Mouse (Mus musculus) hindbrain, embryonic 11.5 days (tissue): ENCODE results near the gene Ttc23. TPM values are rescaled to one million over a fixed set of nuclear protein-coding genes. Genes with fewer than 3 reads are reported as not detected.

ENCODE experiments used
- ATAC-seq: fragments of 200-750 bp; cut with Nextera tagmentation; 2 replicates; pipeline ENCODE4 v1.8.0; 2017; ENCODE audit warnings: mild to moderate bottlenecking, moderate TSS enrichment, moderate library complexity; ENCODE audit not compliant: low FRiP score
- DNase-seq: peaks from one replicate; pipeline ENCODE4 v3.0.0-alpha.2; 2015; ENCODE audit warnings: low spot score
- H3K27ac ChIP-seq: fragments of 300-500 bp; sonication (generic); 2 replicates; pipeline ENCODE4 v1.5.1; 2014; ENCODE audit warnings: mild to moderate bottlenecking, low read depth, low read length
- H3K27me3 ChIP-seq: fragments of 300-500 bp; sonication (generic); 2 replicates; pipeline ENCODE4 v1.6.1; 2014; ENCODE audit warnings: mild to moderate bottlenecking, low read length, moderate library complexity, mixed read lengths; ENCODE audit not compliant: control insufficient read depth, insufficient read depth
- H3K36me3 ChIP-seq: fragments of 300-500 bp; sonication (generic); 2 replicates; pipeline ENCODE4 v1.6.1; 2014; ENCODE audit warnings: mild to moderate bottlenecking, low read length, moderate library complexity, mixed read lengths; ENCODE audit not compliant: control insufficient read depth, insufficient read depth
- H3K4me1 ChIP-seq: fragments of 300-500 bp; sonication (generic); replicated peaks from 2 replicates; pipeline ENCODE4 v1.6.1; 2014; ENCODE audit warnings: low read length, mixed read lengths; ENCODE audit not compliant: control insufficient read depth, insufficient read depth
- H3K4me2 ChIP-seq: fragments of 300-500 bp; sonication (generic); replicated peaks from 2 replicates; pipeline ENCODE4 v1.6.1; 2014; ENCODE audit warnings: mild to moderate bottlenecking, low read depth, low read length
- H3K4me3 ChIP-seq: fragments of 300-500 bp; sonication (generic); 2 replicates; pipeline ENCODE4 v1.5.1; 2014; ENCODE audit warnings: low read depth, low read length
- H3K9ac ChIP-seq: fragments of 300-500 bp; sonication (generic); 2 replicates; pipeline ENCODE4 v1.6.1; 2014; ENCODE audit warnings: low read depth, low read length
- H3K9me3 ChIP-seq: fragments of 300-500 bp; sonication (generic); 2 replicates; pipeline ENCODE4 v1.6.1; 2016; ENCODE audit warnings: low read length; ENCODE audit not compliant: control insufficient read depth
- WGBS: fragments of 180-500 bp; shearing (Covaris S2); extraction: QIAGEN DNeasy Blood & Tissue Kit; methylation state at CpG from one replicate; pipeline ENCODE4 v1.1.7; 2014; 5-methylcytosine and 5-hydroxymethylcytosine counted together
- polyA plus RNA-seq: library from polyadenylated mRNA; unstranded; fragments of >200 nt; fragmentation: Nextera tagmentation; extraction: Ambion mirVana; gene quantifications from 2 replicates; pipeline ENCODE4 v1.2.1, GENCODE M21; 2014

The Ttc23 gene
- polyA plus RNA-seq, 1 experiment from 2014 or later, result 33.3 TPM

- no peak overlapping the region for H3K4me3 ChIP-seq
These were observed 108.2 kb downstream of the Ttc23 start for GRCm38 (mm10) chr7:67755366-67755765.

GRCm38 (mm10) chr7:67756636-67757035 lies 109.4 kb downstream of the Ttc23 start:
- 87% methylated on average over 5 of the region's 5 CpGs for WGBS

More at GRCm38 (mm10) chr7:67755366-67755765, 108.2 kb downstream of the Ttc23 start:
- Histone ChIP-seq H3K4me2 (no peak overlapping the region), H3K27ac (no peak overlapping the region), H3K9me3 (no peaks in the 10 kb centered on the region), H3K9ac (no peak overlapping the region), H3K27me3 (peaks cover 6% of the 10 kb centered on the region), H3K4me1 (peaks cover 5% of the 10 kb centered on the region; the same call in 1 of the 2 replicates), H3K36me3 (no peaks in the 10 kb centered on the region)
- 91% methylated on average over 7 of the region's 7 CpGs for WGBS
- no peak for DNase-seq
- ATAC-seq, result no peak

GRCm38 (mm10) chr7:67758506-67758857 lies 111.3 kb downstream of the Ttc23 start:
- H3K27me3 ChIP-seq, result peaks cover 6% of the 10 kb centered on the region

More at GRCm38 (mm10) chr7:67756636-67757035, 109.4 kb downstream of the Ttc23 start:
- Histone ChIP-seq H3K27ac (no peak overlapping the region), H3K36me3 (no peaks in the 10 kb centered on the region), H3K4me3 (no peak overlapping the region), H3K4me2 (no peak overlapping the region), H3K9me3 (no peaks in the 10 kb centered on the region), H3K4me1 (peaks cover 5% of the 10 kb centered on the region; the same call in 1 of the 2 replicates), H3K9ac (no peak overlapping the region), H3K27me3 (peaks cover 6% of the 10 kb centered on the region)
- ATAC-seq, result no peak
- DNase-seq, result no peak

GRCm38 (mm10) chr7:67758858-67759628 lies 111.8 kb downstream of the Ttc23 start:
- peak overlapping the region; percentile 53 for H3K9ac ChIP-seq
- DNase-seq, result peak; percentile 83
- 0 out of 2 replicates have a peak overlapping the region, but pooled peaks have one; percentile 24 for H3K27ac ChIP-seq
- ATAC-seq, result peak; percentile 85
- H3K36me3 ChIP-seq, result no peaks in the 10 kb centered on the region
- peaks cover 5% of the 10 kb centered on the region; the same call in 1 of the 2 replicates for H3K4me1 ChIP-seq
- peak overlapping the region; percentile 100 for H3K4me2 ChIP-seq
- under 1% methylated on average over 92 of the region's 92 CpGs for WGBS
- H3K9me3 ChIP-seq, result no peaks in the 10 kb centered on the region
- H3K4me3 ChIP-seq, result peak overlapping the region; percentile 57
- peaks cover 6% of the 10 kb centered on the region for H3K27me3 ChIP-seq

More at GRCm38 (mm10) chr7:67758506-67758857, 111.3 kb downstream of the Ttc23 start:
- DNase-seq (no peak), ATAC-seq (no peak; the same call in 1 of the 2 replicates)
- no peaks in the 10 kb centered on the region for H3K36me3 ChIP-seq
- 1% methylated on average over 19 of the region's 19 CpGs for WGBS
- peaks cover 5% of the 10 kb centered on the region; the same call in 1 of the 2 replicates for H3K4me1 ChIP-seq
- H3K4me2 ChIP-seq, result peak overlapping the region; percentile 100
- no peak overlapping the region for H3K27ac ChIP-seq
- H3K9ac ChIP-seq, result peak overlapping the region; percentile 53
- peak overlapping the region; percentile 57 for H3K4me3 ChIP-seq
- no peaks in the 10 kb centered on the region for H3K9me3 ChIP-seq

- Histone ChIP-seq H3K27ac (0 out of 2 replicates have a peak within 1 kb of the TSS, but pooled peaks have one; percentile 24), H3K9ac (peak within 1 kb of the TSS; percentile 53), H3K4me2 (peak within 1 kb of the TSS; percentile 100), H3K9me3 (no peaks in the 10 kb centered on the region), H3K27me3 (peaks cover 6% of the 10 kb centered on the region), H3K4me1 (peaks cover 5% of the 10 kb centered on the region; the same call in 1 of the 2 replicates), H3K4me3 (peak within 1 kb of the TSS; percentile 57), H3K36me3 (no peaks in the 10 kb centered on the region)
- DNase-seq (peak; percentile 96), ATAC-seq (peak; percentile 92)
- WGBS, result 1% methylated on average over 32 of the region's 37 CpGs
These were observed 112.4 kb downstream of the Ttc23 start, which contains the start of gene Synm for GRCm38 (mm10) chr7:67759629-67759995. TSS of gene Synm (minus strand) at chr7:67759742.

- no peak overlapping the region for H3K4me2 ChIP-seq
- H3K27ac ChIP-seq, result no peak overlapping the region
- H3K36me3 ChIP-seq, result no peaks in the 10 kb centered on the region
- H3K9me3 ChIP-seq, result no peaks in the 10 kb centered on the region
- peaks cover 3% of the 10 kb centered on the region; the same call in 1 of the 2 replicates for H3K4me1 ChIP-seq
- ATAC-seq (no peak), DNase-seq (no peak)
- no peak overlapping the region for H3K9ac ChIP-seq
- H3K4me3 ChIP-seq, result no peak overlapping the region
- WGBS, result 74% methylated on average over 3 of the region's 3 CpGs
- H3K27me3 ChIP-seq, result peaks cover 3% of the 10 kb centered on the region; the same call in 1 of the 2 replicates
These were observed 116.4 kb downstream of the Ttc23 start for GRCm38 (mm10) chr7:67763625-67764024.

- Histone ChIP-seq H3K27me3 (no peaks in the 10 kb centered on the region), H3K4me2 (no peak overlapping the region), H3K9ac (no peak overlapping the region), H3K9me3 (no peaks in the 10 kb centered on the region), H3K4me3 (no peak overlapping the region), H3K27ac (no peak overlapping the region), H3K36me3 (no peaks in the 10 kb centered on the region), H3K4me1 (no peaks in the 10 kb centered on the region)
- 80% methylated on average over 3 of the region's 3 CpGs for WGBS
- DNase-seq (no peak), ATAC-seq (no peak)
These were observed 120.9 kb downstream of the Ttc23 start for GRCm38 (mm10) chr7:67768125-67768524.

GRCm38 (mm10) chr7:67769487-67769886 lies 122.3 kb downstream of the Ttc23 start:
- no peaks in the 10 kb centered on the region for H3K9me3 ChIP-seq
- ATAC-seq, result no peak

More at GRCm38 (mm10) chr7:67769487-67769886, 122.3 kb downstream of the Ttc23 start:
- DNase-seq, result no peak
- H3K4me2 ChIP-seq, result no peak overlapping the region
- H3K36me3 ChIP-seq, result no peaks in the 10 kb centered on the region
- WGBS, result 92% methylated on average over 5 of the region's 5 CpGs
- H3K4me3 ChIP-seq, result no peak overlapping the region
- no peak overlapping the region for H3K27ac ChIP-seq
- no peak overlapping the region for H3K9ac ChIP-seq
- H3K4me1 ChIP-seq, result no peaks in the 10 kb centered on the region
- no peaks in the 10 kb centered on the region for H3K27me3 ChIP-seq
